Mouse (Mus musculus): ENCODE results near the gene Spag17. TPM values are rescaled to one million over a fixed set of nuclear protein-coding genes. Genes with fewer than 3 reads are reported as not detected.
A peak's percentile ranks its signal among the peaks of the same experiment; 100 is the strongest.

Gene Spag17
- polyA plus RNA-seq, 1 experiment from 2014 or later = 0.66 TPM

DNA sequence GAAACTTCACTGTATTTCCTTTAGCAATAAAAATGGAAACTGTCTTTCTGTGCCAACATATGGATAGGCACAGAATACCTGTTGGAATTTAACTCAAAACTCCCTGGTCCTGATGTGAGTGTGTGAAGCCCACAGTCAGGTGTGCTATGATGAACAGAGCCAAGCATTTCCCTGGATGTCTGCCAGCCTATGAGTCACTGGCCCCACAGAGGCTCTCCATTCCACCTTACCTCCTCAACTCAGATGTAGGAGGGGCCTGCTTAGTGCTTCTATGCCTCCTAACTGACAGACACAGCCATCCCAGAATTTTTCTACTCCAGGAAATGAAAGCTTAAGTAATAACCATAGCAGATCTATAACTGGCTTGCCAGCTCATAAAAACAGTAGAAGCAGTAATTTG, 124.6 kb downstream of the Spag17 start:
- Histone ChIP-seq H3K27ac (no peak overlapping the region), H3K36me3 (ENCODE audit: insufficient read depth, low read length) (no peaks in the 10 kb centered on the region), H3K9me3 (replicated peaks; ENCODE audit: low read length) (no peaks in the 10 kb centered on the region), H3K4me2 (ENCODE audit: low read length) (no peak overlapping the region), H3K4me1 (replicated peaks; ENCODE audit: insufficient read depth, low read length) (no peaks in the 10 kb centered on the region), H3K4me3 (replicated peaks; ENCODE audit: low read depth, low read length) (no peak overlapping the region), H3K9ac (ENCODE audit: low read depth, low read length) (no peak overlapping the region), H3K27me3 (ENCODE audit: insufficient read depth, low read length) (no peaks in the 10 kb centered on the region)
- no peak for DNase-seq (ENCODE audit: low spot score)
- no peak for TF ChIP-seq CTCF (IDR thresholded peaks at IDR 0.05; ENCODE audit: low read depth)
- no peak for ATAC-seq (replicated peaks; ENCODE audit: low FRiP score, low read depth)

DNA sequence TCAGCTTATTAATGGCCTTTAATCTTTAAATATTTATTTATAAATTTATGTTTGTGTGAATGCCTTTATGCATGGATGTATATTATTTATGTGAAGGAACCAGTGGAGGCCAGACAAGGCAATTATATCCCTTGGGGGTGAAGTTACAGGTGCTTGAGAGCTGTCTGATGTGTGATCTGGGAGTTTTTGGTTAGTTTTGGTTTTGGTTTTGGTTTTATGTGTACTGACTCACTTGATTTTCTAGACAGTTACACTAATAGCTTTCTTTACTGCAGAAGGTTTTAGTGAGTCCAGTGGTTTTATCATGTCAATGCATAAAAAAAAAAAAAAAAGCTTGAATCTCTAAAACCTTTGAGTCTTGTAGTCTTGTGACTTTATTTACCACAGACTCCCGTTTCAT, 128.9 kb downstream of the Spag17 start:
- no peak overlapping the region for H3K4me3 ChIP-seq (replicated peaks; ENCODE audit: low read depth, low read length)
- no peaks in the 10 kb centered on the region for H3K36me3 ChIP-seq (ENCODE audit: insufficient read depth, low read length)
- H3K4me2 ChIP-seq (ENCODE audit: low read length) = no peak overlapping the region
- no peaks in the 10 kb centered on the region for H3K4me1 ChIP-seq (replicated peaks; ENCODE audit: insufficient read depth, low read length)
- H3K9me3 ChIP-seq (replicated peaks; ENCODE audit: low read length) = no peaks in the 10 kb centered on the region
- no peaks in the 10 kb centered on the region for H3K27me3 ChIP-seq (ENCODE audit: insufficient read depth, low read length)
- no peak overlapping the region for H3K27ac ChIP-seq
- DNase-seq (ENCODE audit: low spot score) = no peak
- TF ChIP-seq CTCF (IDR thresholded peaks at IDR 0.05; ENCODE audit: low read depth) = no peak
- WGBS = 90% methylated on average over 1 of the region's 1 CpGs
- ATAC-seq (replicated peaks; ENCODE audit: low FRiP score, low read depth) = no peak
- no peak overlapping the region for H3K9ac ChIP-seq (ENCODE audit: low read depth, low read length)

DNA sequence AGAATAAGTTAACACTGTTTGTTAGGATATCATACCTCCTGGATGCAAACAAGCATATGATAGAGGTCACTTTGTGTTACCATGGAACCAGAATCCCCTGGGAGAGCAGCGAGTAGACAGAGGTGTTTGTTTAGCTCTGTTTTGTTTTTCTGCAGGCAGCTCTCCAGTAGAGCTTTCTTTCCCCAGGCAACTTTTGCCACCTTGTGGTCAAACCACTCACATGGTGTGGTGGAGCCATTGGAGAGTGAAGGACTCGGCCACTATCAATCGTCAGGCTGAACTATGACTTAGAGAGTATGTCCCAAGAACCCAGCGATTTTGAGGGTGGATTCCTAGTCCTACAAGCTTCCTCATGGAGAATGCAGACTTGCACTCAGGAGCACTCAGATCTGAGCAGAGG, 146.1 kb downstream of the Spag17 start:
- DNase-seq (ENCODE audit: low spot score) = peak; percentile 24

DNA sequence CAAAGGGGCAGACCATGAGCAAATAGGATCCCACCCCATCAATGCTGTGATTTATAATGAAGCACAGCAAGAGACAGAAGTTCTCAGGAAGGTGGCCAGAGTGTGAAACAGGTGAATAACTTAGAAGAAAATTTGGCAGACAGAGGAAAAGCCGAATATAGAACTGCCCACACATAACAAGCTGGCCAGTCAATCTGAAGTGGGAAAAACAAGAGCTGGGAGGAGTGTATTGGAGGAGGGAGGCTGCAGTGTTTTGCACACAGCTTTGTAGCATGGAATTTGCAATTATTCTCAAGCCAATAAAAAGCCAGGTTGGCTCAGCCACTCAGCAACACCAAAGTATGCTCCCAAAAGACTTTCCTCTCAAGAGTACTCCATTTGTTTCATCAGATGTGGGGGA, 147.8 kb downstream of the Spag17 start:
- 56% methylated on average over 1 of the region's 1 CpGs for WGBS
- no peak overlapping the region for H3K4me2 ChIP-seq (ENCODE audit: low read length)
- no peaks in the 10 kb centered on the region for H3K36me3 ChIP-seq (ENCODE audit: insufficient read depth, low read length)
- DNase-seq (ENCODE audit: low spot score) (no peak), ATAC-seq (replicated peaks; ENCODE audit: low FRiP score, low read depth) (no peak)
- no peak overlapping the region for H3K4me3 ChIP-seq (replicated peaks; ENCODE audit: low read depth, low read length)
- H3K4me1 ChIP-seq (replicated peaks; ENCODE audit: insufficient read depth, low read length) = no peaks in the 10 kb centered on the region
- no peaks in the 10 kb centered on the region for H3K9me3 ChIP-seq (replicated peaks; ENCODE audit: low read length)
- H3K9ac ChIP-seq (ENCODE audit: low read depth, low read length) = no peak overlapping the region
- no peak for TF ChIP-seq CTCF (IDR thresholded peaks at IDR 0.05; ENCODE audit: low read depth)
- no peaks in the 10 kb centered on the region for H3K27me3 ChIP-seq (ENCODE audit: insufficient read depth, low read length)
- H3K27ac ChIP-seq = no peak overlapping the region

More for the DNA sequence above, 146.1 kb downstream of the Spag17 start:
- Histone ChIP-seq H3K27me3 (ENCODE audit: insufficient read depth, low read length) (no peaks in the 10 kb centered on the region), H3K27ac (no peak overlapping the region), H3K9ac (ENCODE audit: low read depth, low read length) (no peak overlapping the region), H3K36me3 (ENCODE audit: insufficient read depth, low read length) (no peaks in the 10 kb centered on the region), H3K4me1 (replicated peaks; ENCODE audit: insufficient read depth, low read length) (no peaks in the 10 kb centered on the region), H3K4me2 (ENCODE audit: low read length) (no peak overlapping the region), H3K9me3 (replicated peaks; ENCODE audit: low read length) (no peaks in the 10 kb centered on the region), H3K4me3 (replicated peaks; ENCODE audit: low read depth, low read length) (no peak overlapping the region)
- peak; percentile 64 for TF ChIP-seq CTCF (IDR thresholded peaks at IDR 0.05; ENCODE audit: low read depth)
- no peak for ATAC-seq (replicated peaks; ENCODE audit: low FRiP score, low read depth)
- WGBS = 33% methylated on average over 4 of the region's 4 CpGs

DNA sequence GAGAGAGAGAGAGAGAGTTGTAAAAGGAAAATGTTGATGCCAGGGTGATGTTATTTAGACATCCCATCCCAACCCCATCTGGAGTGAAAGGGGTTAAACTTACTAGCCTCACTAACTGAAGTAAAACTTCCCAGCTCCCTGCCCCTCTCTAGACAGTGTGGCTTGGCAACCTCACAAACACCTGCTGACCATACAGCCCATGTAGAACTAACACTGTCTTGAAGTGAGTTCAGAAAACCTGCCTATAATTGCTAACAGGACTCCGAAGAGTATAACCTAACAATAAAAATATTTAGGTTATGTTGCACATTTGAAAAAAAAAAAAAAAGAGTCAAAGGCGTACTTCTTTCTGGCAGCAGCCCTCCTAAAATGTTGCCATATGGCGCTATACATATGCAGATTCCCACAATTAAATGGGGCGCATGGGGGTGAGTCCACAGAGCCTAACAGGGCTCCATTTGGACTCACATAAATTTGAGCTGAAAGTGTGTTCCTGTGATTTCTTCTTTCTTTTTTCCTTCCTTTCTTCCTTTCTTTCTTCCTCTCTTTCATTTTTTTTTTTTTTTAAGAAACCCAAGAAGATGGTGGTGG, 149.3 kb downstream of the Spag17 start:
- H3K27ac ChIP-seq = no peak overlapping the region
- no peak overlapping the region for H3K9ac ChIP-seq (ENCODE audit: low read depth, low read length)
- no peak overlapping the region for H3K4me2 ChIP-seq (ENCODE audit: low read length)
- no peaks in the 10 kb centered on the region for H3K36me3 ChIP-seq (ENCODE audit: insufficient read depth, low read length)
- TF ChIP-seq CTCF (IDR thresholded peaks at IDR 0.05; ENCODE audit: low read depth) = no peak
- H3K4me3 ChIP-seq (replicated peaks; ENCODE audit: low read depth, low read length) = no peak overlapping the region
- 75% methylated on average over 4 of the region's 4 CpGs for WGBS
- no peaks in the 10 kb centered on the region for H3K4me1 ChIP-seq (replicated peaks; ENCODE audit: insufficient read depth, low read length)
- ATAC-seq (replicated peaks; ENCODE audit: low FRiP score, low read depth) (no peak), DNase-seq (ENCODE audit: low spot score) (no peak)
- no peaks in the 10 kb centered on the region for H3K27me3 ChIP-seq (ENCODE audit: insufficient read depth, low read length)
- no peaks in the 10 kb centered on the region for H3K9me3 ChIP-seq (replicated peaks; ENCODE audit: low read length)

DNA sequence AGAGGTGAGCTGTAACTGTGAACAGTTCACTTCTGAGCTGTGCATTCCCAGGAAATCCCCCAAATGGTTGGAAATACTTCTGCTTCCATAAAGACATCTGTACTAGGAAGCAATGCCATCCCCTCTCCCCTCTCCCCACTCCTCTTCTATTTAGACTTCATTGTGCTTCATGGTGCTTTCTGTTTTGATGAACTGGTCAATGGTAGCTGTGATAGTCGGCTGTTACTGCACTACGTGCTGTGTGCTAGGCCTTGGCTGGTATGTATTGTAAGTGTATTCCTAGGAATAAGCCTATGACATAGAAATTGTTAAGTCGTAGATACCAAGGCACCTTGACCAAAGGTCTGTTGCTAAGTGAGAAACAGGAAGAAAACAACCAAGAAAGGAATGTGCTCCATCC, 149.9 kb downstream of the Spag17 start:
- no peak overlapping the region for H3K4me2 ChIP-seq (ENCODE audit: low read length)
- no peaks in the 10 kb centered on the region for H3K36me3 ChIP-seq (ENCODE audit: insufficient read depth, low read length)
- ATAC-seq (replicated peaks; ENCODE audit: low FRiP score, low read depth) (no peak), DNase-seq (ENCODE audit: low spot score) (no peak)
- H3K4me3 ChIP-seq (replicated peaks; ENCODE audit: low read depth, low read length) = no peak overlapping the region
- H3K27me3 ChIP-seq (ENCODE audit: insufficient read depth, low read length) = no peaks in the 10 kb centered on the region
- no peaks in the 10 kb centered on the region for H3K9me3 ChIP-seq (replicated peaks; ENCODE audit: low read length)
- H3K9ac ChIP-seq (ENCODE audit: low read depth, low read length) = no peak overlapping the region
- no peak overlapping the region for H3K27ac ChIP-seq
- H3K4me1 ChIP-seq (replicated peaks; ENCODE audit: insufficient read depth, low read length) = no peaks in the 10 kb centered on the region
- no peak for TF ChIP-seq CTCF (IDR thresholded peaks at IDR 0.05; ENCODE audit: low read depth)
- WGBS = 88% methylated on average over 3 of the region's 3 CpGs

DNA sequence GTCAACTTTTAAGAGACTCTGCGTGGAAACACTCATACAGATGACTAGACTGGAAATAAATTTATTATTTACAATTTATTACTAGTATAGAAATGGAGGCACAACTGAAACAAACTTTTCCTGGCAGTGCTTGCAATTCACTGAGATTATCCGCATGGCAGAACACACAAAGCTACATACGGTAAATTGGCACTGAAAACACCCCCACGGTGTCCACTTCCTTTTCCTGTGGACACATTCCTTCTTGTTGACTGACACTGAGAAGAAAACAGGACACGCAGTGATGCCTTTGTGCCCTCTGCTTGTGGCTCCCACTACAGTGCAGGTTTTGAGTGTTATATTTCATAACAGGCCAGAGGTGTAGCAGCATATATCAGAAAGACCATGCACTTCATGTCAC, 151.6 kb downstream of the Spag17 start:
- H3K9me3 ChIP-seq (replicated peaks; ENCODE audit: low read length) = no peaks in the 10 kb centered on the region
- no peak overlapping the region for H3K27ac ChIP-seq
- WGBS = 57% methylated on average over 5 of the region's 5 CpGs
- no peaks in the 10 kb centered on the region for H3K4me1 ChIP-seq (replicated peaks; ENCODE audit: insufficient read depth, low read length)
- H3K9ac ChIP-seq (ENCODE audit: low read depth, low read length) = no peak overlapping the region
- no peak overlapping the region for H3K4me2 ChIP-seq (ENCODE audit: low read length)
- H3K36me3 ChIP-seq (ENCODE audit: insufficient read depth, low read length) = no peaks in the 10 kb centered on the region
- ATAC-seq (replicated peaks; ENCODE audit: low FRiP score, low read depth) = no peak
- no peak for DNase-seq (ENCODE audit: low spot score)
- no peak for TF ChIP-seq CTCF (IDR thresholded peaks at IDR 0.05; ENCODE audit: low read depth)
- no peak overlapping the region for H3K4me3 ChIP-seq (replicated peaks; ENCODE audit: low read depth, low read length)
- H3K27me3 ChIP-seq (ENCODE audit: insufficient read depth, low read length) = no peaks in the 10 kb centered on the region
